Mouse (Mus musculus) hindbrain, postnatal 0 days (tissue): ENCODE results near the gene Syt2. TPM values are rescaled to one million over a fixed set of nuclear protein-coding genes. Genes with fewer than 3 reads are reported as not detected.
A peak's percentile ranks its signal among the peaks of the same experiment; 100 is the strongest.

Experiments
- ATAC-seq: fragments of 200-750 bp; cut with Nextera tagmentation; 2 replicates; pipeline ENCODE4 v1.8.0; 2017; ENCODE audit warnings: mild to moderate bottlenecking, moderate TSS enrichment, moderate library complexity
- DNase-seq: peaks from one replicate; pipeline ENCODE4 v3.0.0-alpha.2; 2015; ENCODE audit warnings: low spot score
- H3K27ac ChIP-seq: fragments of 300-500 bp; sonication (generic); 2 replicates; pipeline ENCODE4 v1.5.1; 2014; ENCODE audit warnings: mild to moderate bottlenecking
- H3K27me3 ChIP-seq: fragments of 300-500 bp; sonication (generic); 2 replicates; pipeline ENCODE4 v1.6.1; 2014; ENCODE audit warnings: low read length, mixed read lengths; ENCODE audit not compliant: insufficient read depth
- H3K36me3 ChIP-seq: fragments of 300-500 bp; sonication (generic); 2 replicates; pipeline ENCODE4 v1.6.1; 2014; ENCODE audit warnings: low read length, mixed read lengths; ENCODE audit not compliant: insufficient read depth
- H3K4me1 ChIP-seq: fragments of 300-500 bp; sonication (generic); 2 replicates; pipeline ENCODE4 v1.6.1; 2014; ENCODE audit warnings: antibody characterized with exemption, low read length, mixed read lengths; ENCODE audit not compliant: insufficient read depth
- H3K4me2 ChIP-seq: fragments of 300-500 bp; sonication (generic); 2 replicates; pipeline ENCODE4 v1.6.1; 2014; ENCODE audit warnings: low read depth, mild to moderate bottlenecking, low read length, moderate library complexity, mixed read lengths
- H3K4me3 ChIP-seq: fragments of 300-500 bp; sonication (generic); 2 replicates; pipeline ENCODE4 v1.5.1; 2014; ENCODE audit warnings: low read length
- H3K9ac ChIP-seq: fragments of 300-500 bp; sonication (generic); replicated peaks from 2 replicates; pipeline ENCODE4 v1.6.1; 2014; ENCODE audit warnings: mild to moderate bottlenecking, low read length, moderate library complexity, mixed read lengths
- H3K9me3 ChIP-seq: fragments of 300-500 bp; sonication (generic); 2 replicates; pipeline ENCODE4 v1.6.1; 2016; ENCODE audit warnings: low read length, mixed read lengths
- CTCF ChIP-seq: IDR thresholded peaks from 2 replicates; pipeline ENCODE4 v1.5.1; 2016; ENCODE audit warnings: antibody characterized with exemption, control low read depth, low read depth
- WGBS: fragments of 180-500 bp; shearing (Covaris S2); extraction: QIAGEN DNeasy Blood & Tissue Kit; methylation state at CpG from one replicate; pipeline ENCODE4 v1.1.7; 2014; 5-methylcytosine and 5-hydroxymethylcytosine counted together
- microRNA-seq, 2 experiments: library from miRNA; unstranded; fragments of <30 nt; microRNA quantifications; one replicate each; pipeline ENCODE4; 2016
- polyA plus RNA-seq: library from polyadenylated mRNA; unstranded; fragments of >200 nt; fragmentation: Nextera tagmentation; extraction: Ambion mirVana; gene quantifications from 2 replicates; pipeline ENCODE4 v1.2.1, GENCODE M21; 2015
- total RNA-seq: library from RNA; depleted of rRNA; stranded (reverse); fragments of >200 nt; gene quantifications from 2 replicates; pipeline ENCODE4 v1.2.3, GENCODE M21; 2014; rRNA removed

Syt2 gene
- total and polyA plus RNA-seq, 2 experiments from 2014 or later = 22.5 to 74.7 TPM

DNA sequence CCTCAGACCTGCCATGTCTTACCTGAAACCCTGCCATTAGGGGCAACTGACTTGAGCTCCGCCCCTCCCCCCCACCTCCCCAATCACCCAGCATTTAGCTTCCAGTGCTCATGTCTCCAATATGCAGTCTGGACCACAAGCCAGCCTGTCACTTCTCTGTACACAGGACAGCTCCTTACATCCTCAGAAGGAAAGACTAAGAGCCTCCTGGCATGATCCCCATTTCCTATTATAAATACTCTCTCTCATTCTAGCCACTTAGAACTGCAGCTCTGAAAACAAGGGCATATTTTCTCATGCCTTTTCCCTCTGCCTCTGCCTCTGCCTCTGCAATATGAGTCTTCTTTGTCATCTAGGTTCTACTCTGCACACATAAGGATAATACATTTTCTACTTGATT is 149.6 kb downstream of the Syt2 start:
- no peaks in the 10 kb centered on the region for H3K27me3 ChIP-seq
- H3K36me3 ChIP-seq = no peaks in the 10 kb centered on the region
- no peaks in the 10 kb centered on the region for H3K4me1 ChIP-seq
- no peak for TF ChIP-seq CTCF
- DNase-seq = no peak
- no peak overlapping the region for H3K4me2 ChIP-seq
- no peak overlapping the region for H3K9ac ChIP-seq
- ATAC-seq = no peak
- WGBS = 89% methylated on average over 1 of the region's 1 CpGs
- no peaks in the 10 kb centered on the region for H3K9me3 ChIP-seq
- H3K4me3 ChIP-seq = no peak overlapping the region
- no peak overlapping the region for H3K27ac ChIP-seq

DNA sequence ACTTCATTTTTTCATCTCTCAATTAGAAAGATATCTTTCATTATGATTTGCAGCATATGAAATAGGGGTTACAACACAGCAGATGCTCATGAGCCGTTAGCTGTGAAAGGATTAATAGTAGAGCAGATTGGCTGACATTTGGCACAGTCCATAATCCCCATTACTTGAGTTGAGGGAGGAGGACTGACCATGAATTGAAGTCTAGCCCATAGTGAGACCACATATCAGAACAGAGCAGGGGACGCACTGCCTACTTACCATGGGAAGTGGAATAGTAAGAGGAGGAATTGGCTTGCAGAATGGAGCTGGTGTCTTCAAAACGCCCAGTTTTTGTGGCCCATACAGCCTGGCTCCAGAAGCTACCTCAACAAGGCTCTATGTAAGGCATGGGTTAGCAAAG is 150.1 kb downstream of the Syt2 start:
- H3K9ac ChIP-seq = no peak overlapping the region
- H3K27ac ChIP-seq = no peak overlapping the region
- ATAC-seq = no peak
- no peak for TF ChIP-seq CTCF
- no peak overlapping the region for H3K4me3 ChIP-seq
- H3K36me3 ChIP-seq = no peaks in the 10 kb centered on the region
- WGBS = 66% methylated on average over 3 of the region's 3 CpGs
- no peak overlapping the region for H3K4me2 ChIP-seq
- H3K27me3 ChIP-seq = no peaks in the 10 kb centered on the region
- H3K4me1 ChIP-seq = no peaks in the 10 kb centered on the region
- no peaks in the 10 kb centered on the region for H3K9me3 ChIP-seq
- peak; percentile 49 for DNase-seq

DNA sequence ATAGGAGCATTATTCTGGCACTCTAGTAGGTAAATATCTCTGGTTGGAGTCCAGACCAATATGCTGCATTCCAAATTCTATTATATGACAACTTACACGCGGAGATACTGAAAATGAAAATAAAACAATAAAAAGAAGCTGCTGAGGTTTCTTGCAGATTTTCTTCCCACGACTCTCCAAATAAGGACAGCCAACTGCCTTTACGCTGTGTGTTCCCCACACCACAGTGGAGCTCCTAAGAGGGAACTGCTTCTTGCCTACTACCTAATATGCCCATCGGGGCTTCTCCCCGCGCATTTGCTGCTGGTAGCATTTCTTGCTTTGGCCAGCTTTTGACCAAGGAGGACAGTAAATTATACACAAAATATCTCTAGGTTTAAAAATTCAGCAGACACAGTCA is 155.3 kb downstream of the Syt2 start:
- Histone ChIP-seq H3K4me3 (no peak overlapping the region), H3K4me1 (peaks cover 5% of the 10 kb centered on the region; the same call in 1 of the 2 replicates), H3K27ac (no peak overlapping the region), H3K27me3 (no peaks in the 10 kb centered on the region), H3K36me3 (no peaks in the 10 kb centered on the region), H3K9me3 (no peaks in the 10 kb centered on the region), H3K4me2 (no peak overlapping the region), H3K9ac (no peak overlapping the region)
- 83% methylated on average over 7 of the region's 7 CpGs for WGBS
- ATAC-seq = no peak
- TF ChIP-seq CTCF = no peak
- no peak for DNase-seq

DNA sequence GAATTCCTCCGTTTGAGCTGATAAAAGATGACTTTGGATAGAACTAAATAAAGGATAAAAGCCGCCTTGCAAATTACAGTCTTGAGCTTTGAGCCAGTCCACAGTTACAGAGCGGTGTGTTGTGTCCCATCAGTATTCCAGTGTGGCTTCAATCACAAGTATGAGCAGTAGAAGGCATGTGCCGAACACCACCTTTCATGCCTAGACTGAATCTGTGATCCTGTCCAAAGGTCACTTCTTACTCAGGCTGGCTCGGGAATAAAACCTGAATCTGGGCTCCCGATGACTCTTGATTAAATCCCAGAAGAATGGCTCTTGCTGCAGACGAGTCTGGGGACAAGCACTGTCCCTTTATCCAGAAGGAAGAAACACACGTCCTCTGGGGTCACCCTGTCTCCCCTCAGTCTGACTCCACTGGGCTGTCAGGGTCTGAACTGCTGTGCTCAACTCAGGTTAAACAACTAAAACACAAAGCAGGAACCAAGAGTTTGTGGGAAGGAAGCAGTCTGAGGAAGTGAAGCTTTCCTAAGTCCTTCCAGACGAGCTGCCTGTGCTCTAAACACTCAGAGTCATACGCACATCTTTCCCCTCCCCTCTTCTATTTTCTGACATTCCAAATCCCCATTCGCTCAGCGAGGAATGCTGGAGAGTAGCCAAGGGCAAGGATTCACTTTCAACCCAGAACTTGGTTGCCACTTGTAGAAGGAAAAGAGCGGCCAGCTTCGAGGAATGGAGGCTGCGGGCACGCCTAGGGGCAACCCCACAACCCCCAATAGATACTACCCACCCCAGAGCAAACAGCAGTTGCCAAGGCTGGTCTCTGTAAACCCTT is 157.0 kb downstream of the Syt2 start:
- 45% methylated on average over 16 of the region's 16 CpGs for WGBS
- ATAC-seq = no peak
- H3K9ac ChIP-seq = no peak overlapping the region

DNA sequence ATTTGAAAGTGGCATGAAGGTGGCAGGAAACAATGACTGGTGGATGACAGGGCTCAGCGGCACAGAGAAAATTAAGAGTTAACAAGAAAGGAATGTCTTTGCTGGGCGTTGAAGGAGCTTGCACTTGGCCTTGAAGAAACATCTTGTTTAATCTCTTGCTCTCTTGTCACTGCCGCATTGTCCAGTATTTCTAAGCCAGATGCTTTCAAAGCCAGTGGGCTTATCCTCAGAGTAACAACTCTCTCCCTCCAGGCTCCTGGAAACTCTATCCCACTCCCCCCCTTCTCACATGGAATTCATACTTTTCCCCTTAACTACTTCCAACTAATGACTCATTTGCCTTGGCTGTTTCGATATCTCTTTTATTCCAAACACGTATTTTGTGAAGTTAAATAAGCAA is 157.9 kb downstream of the Syt2 start:
- no peak for DNase-seq
- no peak overlapping the region for H3K9ac ChIP-seq

More for the DNA sequence above, 157.0 kb downstream of the Syt2 start:
- no peak for TF ChIP-seq CTCF
- DNase-seq = peak; percentile 41
- Histone ChIP-seq H3K27ac (no peak overlapping the region; the same call in 1 of the 2 replicates), H3K9me3 (no peaks in the 10 kb centered on the region), H3K4me3 (no peak overlapping the region), H3K4me1 (peaks cover 5% of the 10 kb centered on the region; the same call in 1 of the 2 replicates), H3K36me3 (no peaks in the 10 kb centered on the region), H3K27me3 (no peaks in the 10 kb centered on the region), H3K4me2 (no peak overlapping the region)

DNA sequence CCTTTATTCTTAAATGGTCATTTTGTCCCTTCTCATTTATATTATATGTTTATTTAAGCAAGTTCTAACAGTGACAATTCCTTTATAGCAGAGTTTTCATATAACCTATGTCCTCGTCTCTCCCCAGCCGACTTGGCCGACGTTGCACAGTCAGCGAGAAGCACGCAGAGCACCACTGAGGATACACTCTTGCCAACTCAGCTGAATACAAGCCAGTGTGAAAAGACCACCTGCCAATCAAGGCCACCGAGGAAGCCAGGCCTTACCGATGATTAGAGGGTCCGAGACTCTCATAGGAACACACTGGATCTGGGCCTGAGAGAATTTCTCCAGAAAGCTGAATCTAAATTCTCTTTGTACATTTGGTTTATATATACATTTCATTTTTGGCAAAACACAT is 159.0 kb downstream of the Syt2 start:
- no peaks in the 10 kb centered on the region for H3K27me3 ChIP-seq
- H3K9ac ChIP-seq = no peak overlapping the region
- H3K4me3 ChIP-seq = no peak overlapping the region
- DNase-seq = peak; percentile 41
- peaks cover 5% of the 10 kb centered on the region; the same call in 1 of the 2 replicates for H3K4me1 ChIP-seq
- no peak overlapping the region for H3K4me2 ChIP-seq
- 30% methylated on average over 9 of the region's 9 CpGs for WGBS
- no peaks in the 10 kb centered on the region for H3K9me3 ChIP-seq
- ATAC-seq = 0 out of 2 replicates have a peak, but pooled peaks have one; percentile 47
- no peak for TF ChIP-seq CTCF
- no peaks in the 10 kb centered on the region for H3K36me3 ChIP-seq
- no peak overlapping the region for H3K27ac ChIP-seq

More for the DNA sequence above, 157.9 kb downstream of the Syt2 start:
- H3K4me2 ChIP-seq = no peak overlapping the region
- H3K27ac ChIP-seq = no peak overlapping the region
- no peaks in the 10 kb centered on the region for H3K9me3 ChIP-seq
- no peaks in the 10 kb centered on the region for H3K27me3 ChIP-seq
- no peak overlapping the region for H3K4me3 ChIP-seq
- no peak for ATAC-seq
- no peaks in the 10 kb centered on the region for H3K36me3 ChIP-seq
- peaks cover 5% of the 10 kb centered on the region; the same call in 1 of the 2 replicates for H3K4me1 ChIP-seq
- 55% methylated on average over 5 of the region's 5 CpGs for WGBS
- TF ChIP-seq CTCF = no peak

Small RNAs within 50 kb of the gene (microRNA-seq; reads per million reads assigned to microRNA genes)
- gene Gm22232 = 0 reads per million in 2 experiments

Other genes starting within 250 kb of the Syt2 start
- gene Cyb5r1, start 241.1 kb upstream of the Syt2 start, total RNA-seq = 5.6 and 10.8 TPM in 2 replicates
- 11.2 and 11.3 TPM in 2 replicates for gene Cyb5r1, start 241.1 kb upstream of the Syt2 start, polyA plus RNA-seq
- gene Adipor1, start 231.3 kb upstream of the Syt2 start, total RNA-seq = 115 and 120 TPM in 2 replicates
- 79.7 and 81.2 TPM in 2 replicates for gene Adipor1, start 231.3 kb upstream of the Syt2 start, polyA plus RNA-seq
- 25.6 and 28.5 TPM in 2 replicates for gene Klhl12, start 191.1 kb upstream of the Syt2 start, total RNA-seq
- gene Klhl12, start 191.1 kb upstream of the Syt2 start, polyA plus RNA-seq = 35.1 and 36.9 TPM in 2 replicates
- 32.8 and 37.6 TPM in 2 replicates for gene Rabif, start 152.0 kb upstream of the Syt2 start, total RNA-seq
- gene Rabif, start 152.0 kb upstream of the Syt2 start, polyA plus RNA-seq = 68.6 and 69.2 TPM in 2 replicates
- gene Mgat4e, start 97.0 kb upstream of the Syt2 start, total RNA-seq = 0.18 TPM in 1 of 2 replicates, not detected in the other
- not detected in 2 replicates for gene Mgat4e, start 97.0 kb upstream of the Syt2 start, polyA plus RNA-seq
- 55.7 and 59.2 TPM in 2 replicates for gene Kdm5b, start 86.5 kb upstream of the Syt2 start, total RNA-seq
- 41.9 and 42.1 TPM in 2 replicates for gene Kdm5b, start 86.5 kb upstream of the Syt2 start, polyA plus RNA-seq